Mouse (Mus musculus): ENCODE results near the gene Kif24.

DNA sequence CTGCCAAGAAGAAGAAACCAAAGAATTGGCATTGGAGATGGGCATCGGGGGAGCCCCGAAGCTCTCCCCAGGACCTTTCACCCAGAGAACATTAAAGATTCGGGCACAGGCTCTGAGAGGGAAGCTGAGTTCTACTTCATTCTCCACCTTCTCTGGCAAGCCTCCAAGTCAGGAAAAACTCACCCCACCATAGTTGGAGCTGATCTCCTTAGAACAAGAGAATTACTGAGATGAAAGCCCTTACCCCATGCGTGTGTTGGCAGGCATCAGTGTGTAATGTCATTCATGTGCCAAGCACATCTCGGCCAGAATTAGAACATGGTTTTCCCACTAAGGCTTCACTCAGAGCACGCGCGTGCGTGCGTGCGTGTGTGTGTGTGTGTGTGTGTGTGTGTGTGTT, 31.2 kb upstream of the Kif24 start:
- no peak for TF ChIP-seq POLR2A (IDR thresholded peaks at IDR 0.05; ENCODE audit: low read depth, low read length)
- no peak for TF ChIP-seq CTCF (IDR thresholded peaks at IDR 0.05; ENCODE audit: extremely low read depth, insufficient read depth, insufficient read length, insufficient replicate concordance)

Data from spleen, adult 2 months (tissue).